In genomic region chr13:69932695-69933550, GRCm38 (mm10) we compare ENCODE assay signal across 11 mouse cellular contexts.
DNase-seq lines count a peak whose midpoint lies in the region; ATAC-seq and TF ChIP-seq lines count a peak whose summit lies in the region.
"Had no signal": no experiment of that assay in that cellular context is flagged by ENCODE, and none has a peak within 500 bp of the region (broad histone marks: within the 10 kb centered on the region; RNA-seq: fewer than 3 reads in every experiment).

No protein-coding gene starts in this region.

- ATAC-seq in lung, embryonic 14.5 days (ENCODE audit: insufficient read depth), result no peak
- ATAC-seq in forebrain, embryonic 13.5 days, result peak; percentile 17
- ATAC-seq in limb, embryonic 14.5 days (ENCODE audit: low FRiP score, low read depth), result no peak
- no peak for ATAC-seq in erythroid progenitor cell, adult 5-6 weeks (replicated peaks; ENCODE audit: low FRiP score, poor library complexity, severe bottlenecking)

- no peak overlapping the region for H3K4me2 ChIP-seq in lung, embryonic 14.5 days
- peak overlapping the region; percentile 44 for H3K4me2 ChIP-seq in forebrain, embryonic 13.5 days
- H3K4me2 ChIP-seq in limb, embryonic 14.5 days (replicated peaks; ENCODE audit: low read depth, low read length, severe bottlenecking), result no peak overlapping the region

- no peaks in the 10 kb centered on the region for H3K36me3 ChIP-seq in lung, embryonic 14.5 days (ENCODE audit: insufficient read depth)
- H3K36me3 ChIP-seq in forebrain, embryonic 13.5 days (ENCODE audit: poor library complexity, severe bottlenecking), result no peaks in the 10 kb centered on the region
- H3K36me3 ChIP-seq in limb, embryonic 14.5 days (ENCODE audit: control insufficient read depth, insufficient read depth, low read length), result no peaks in the 10 kb centered on the region

- no peak for TF ChIP-seq POLR2A in limb, embryonic 14.5 days (IDR thresholded peaks at IDR 0.05; ENCODE audit: borderline replicate concordance, extremely low read depth, insufficient read depth, insufficient read length)
- no peak for TF ChIP-seq POLR2A in olfactory bulb, adult 2 months (IDR thresholded peaks at IDR 0.05; ENCODE audit: insufficient read depth, low read depth, low read length)

- no peak overlapping the region for H3K9ac ChIP-seq in lung, embryonic 14.5 days
- no peak overlapping the region for H3K9ac ChIP-seq in forebrain, embryonic 13.5 days
- H3K9ac ChIP-seq in limb, embryonic 14.5 days (ENCODE audit: low read depth, low read length, severe bottlenecking), result no peak overlapping the region

- H3K4me3 ChIP-seq in lung, embryonic 14.5 days (ENCODE audit: low read depth, low read length), result no peak overlapping the region
- H3K4me3 ChIP-seq in forebrain, embryonic 13.5 days, result 0 out of 2 replicates have a peak overlapping the region, but pooled peaks have one; percentile 4
- H3K4me3 ChIP-seq in limb, embryonic 14.5 days (replicated peaks; ENCODE audit: low read length), result no peak overlapping the region
- no peak overlapping the region for H3K4me3 ChIP-seq in olfactory bulb, adult 2 months (ENCODE audit: insufficient read depth, low read depth, low read length)
- H3K4me3 ChIP-seq: gastrocnemius, adult 2 months had no signal

- no peak for TF ChIP-seq CTCF in lung, embryonic 14.5 days (IDR thresholded peaks at IDR 0.05; ENCODE audit: low read depth)
- TF ChIP-seq CTCF in olfactory bulb, adult 2 months (IDR thresholded peaks at IDR 0.05; ENCODE audit: insufficient read depth, low read depth, low read length), result no peak

- no peaks in the 10 kb centered on the region for H3K27me3 ChIP-seq in lung, embryonic 14.5 days (ENCODE audit: insufficient read depth, low read length)
- no peaks in the 10 kb centered on the region for H3K27me3 ChIP-seq in forebrain, embryonic 13.5 days
- H3K27me3 ChIP-seq in limb, embryonic 14.5 days (ENCODE audit: control insufficient read depth, insufficient read depth, low read length), result no peaks in the 10 kb centered on the region
- H3K27me3 ChIP-seq: CH12.LX had no signal

- no peaks in the 10 kb centered on the region for H3K4me1 ChIP-seq in lung, embryonic 14.5 days (ENCODE audit: insufficient read depth)
- peaks cover 20% of the 10 kb centered on the region for H3K4me1 ChIP-seq in forebrain, embryonic 13.5 days
- no peaks in the 10 kb centered on the region for H3K4me1 ChIP-seq in limb, embryonic 14.5 days (ENCODE audit: control insufficient read depth, insufficient read depth, low read length)
- H3K4me1 ChIP-seq in olfactory bulb, adult 2 months (ENCODE audit: control insufficient read depth, insufficient read depth, low read length), result peaks cover 19% of the 10 kb centered on the region

- peak; percentile 38 for DNase-seq in lung, embryonic 14.5 days
- DNase-seq in lung, postnatal 4 days, result no peak
- DNase-seq in limb, embryonic 14.5 days (ENCODE audit: low spot score), result peak; percentile 12
- DNase-seq in liver, result no peak
- DNase-seq in adrenal gland, postnatal 4 days (ENCODE audit: low spot score in 2 of 2), result no peak
- DNase-seq: adrenal gland, adult 2 months; gastrocnemius, adult 2 months had no signal

- H3K27ac ChIP-seq in lung, embryonic 14.5 days (ENCODE audit: low read depth), result no peak overlapping the region
- peak overlapping the region; percentile 65 for H3K27ac ChIP-seq in forebrain, embryonic 13.5 days
- no peak overlapping the region for H3K27ac ChIP-seq in limb, embryonic 14.5 days (replicated peaks; ENCODE audit: low read depth, low read length)
- H3K27ac ChIP-seq in olfactory bulb, adult 2 months (ENCODE audit: insufficient read depth, low read depth, low read length), result peak overlapping the region; percentile 71; the same call in 1 of the 2 replicates
- H3K27ac ChIP-seq: gastrocnemius, adult 2 months had no signal

- WGBS in lung, embryonic 14.5 days, result 70% methylated on average over 9 of the region's 9 CpGs
- 31% methylated on average over 9 of the region's 9 CpGs for WGBS in forebrain, embryonic 13.5 days
- 75% methylated on average over 9 of the region's 9 CpGs for WGBS in limb, embryonic 14.5 days
- WGBS in olfactory bulb, adult 2 months, result 28% methylated on average over 9 of the region's 9 CpGs

- no peaks in the 10 kb centered on the region for H3K9me3 ChIP-seq in lung, embryonic 14.5 days (ENCODE audit: low read depth, low read length)
- H3K9me3 ChIP-seq in forebrain, embryonic 13.5 days (replicated peaks), result no peaks in the 10 kb centered on the region
- H3K9me3 ChIP-seq in limb, embryonic 14.5 days (ENCODE audit: control insufficient read depth, low read length), result no peaks in the 10 kb centered on the region

Comparison
In these comparisons a context has a peak if more than half of its experiments do, and no peak if none do; other contexts are left out.
1. DNase-seq: peak in lung, embryonic 14.5 days (single experiment) and limb, embryonic 14.5 days (single experiment); none in lung, postnatal 4 days (0 of 2), liver (single experiment) and adrenal gland, postnatal 4 days (0 of 2).
2. H3K27ac ChIP-seq: peak in forebrain, embryonic 13.5 days (single experiment) and olfactory bulb, adult 2 months (single experiment); none in lung, embryonic 14.5 days (single experiment) and limb, embryonic 14.5 days (single experiment).